Mouse (Mus musculus) liver, embryonic 11.5 days (tissue): ENCODE measurements around the gene Rasal2. TPM values are rescaled to one million over a fixed set of nuclear protein-coding genes. Genes with fewer than 3 reads are reported as not detected.

Source experiments
- ATAC-seq: fragments of 200-750 bp; cut with Nextera tagmentation; replicated peaks from 2 replicates; pipeline ENCODE4 v1.8.0; 2017; ENCODE audit warnings: moderate number of reproducible peaks, mild to moderate bottlenecking, moderate TSS enrichment, moderate library complexity; ENCODE audit not compliant: low FRiP score
- DNase-seq: peaks from one replicate; pipeline ENCODE4 v3.0.0-alpha.2; 2017; ENCODE audit warnings: low spot score
- H3K27ac ChIP-seq: fragments of 300-500 bp; sonication (generic); 2 replicates; pipeline ENCODE4 v1.5.1; 2014; ENCODE audit warnings: mild to moderate bottlenecking, low read depth, low read length, control low read depth
- H3K27me3 ChIP-seq: fragments of 300-500 bp; sonication (generic); replicated peaks from 2 replicates; pipeline ENCODE4 v1.6.1; 2014; ENCODE audit warnings: low read length, mixed read lengths; ENCODE audit not compliant: control insufficient read depth, insufficient read depth
- H3K36me3 ChIP-seq: fragments of 300-500 bp; sonication (generic); 2 replicates; pipeline ENCODE4 v1.6.1; 2014; ENCODE audit warnings: mild to moderate bottlenecking, low read length, moderate library complexity, mixed read lengths; ENCODE audit not compliant: control insufficient read depth, insufficient read depth
- H3K4me1 ChIP-seq: fragments of 300-500 bp; sonication (generic); replicated peaks from 2 replicates; pipeline ENCODE4 v1.6.1; 2014; ENCODE audit warnings: low read length, mixed read lengths; ENCODE audit not compliant: control insufficient read depth, insufficient read depth
- H3K4me2 ChIP-seq: fragments of 300-500 bp; sonication (generic); 2 replicates; pipeline ENCODE4 v1.6.1; 2014; ENCODE audit warnings: mild to moderate bottlenecking, control low read depth, moderate library complexity
- H3K4me3 ChIP-seq: fragments of 300-500 bp; sonication (generic); 2 replicates; pipeline ENCODE4 v1.5.1; 2014; ENCODE audit warnings: low read depth, low read length, control low read depth
- H3K9ac ChIP-seq: fragments of 300-500 bp; sonication (generic); 2 replicates; pipeline ENCODE4 v1.6.1; 2014; ENCODE audit warnings: low read depth, low read length, control low read depth
- H3K9me3 ChIP-seq: fragments of 300-500 bp; sonication (generic); 2 replicates; pipeline ENCODE4 v1.6.1; 2016; ENCODE audit warnings: low read length, inconsistent platforms, mixed read lengths; ENCODE audit not compliant: control insufficient read depth
- WGBS: fragments of 180-500 bp; shearing (Covaris S2); extraction: QIAGEN DNeasy Blood & Tissue Kit; methylation state at CpG from one replicate; pipeline ENCODE4 v1.1.7; 2014; 5-methylcytosine and 5-hydroxymethylcytosine counted together
- polyA plus RNA-seq: library from polyadenylated mRNA; unstranded; fragments of >200 nt; fragmentation: Nextera tagmentation; extraction: Ambion mirVana; gene quantifications from 2 replicates; pipeline ENCODE4 v1.2.1, GENCODE M21; 2014

The Rasal2 gene
- polyA plus RNA-seq, 1 experiment from 2014 or later: 3.9 TPM

DNA sequence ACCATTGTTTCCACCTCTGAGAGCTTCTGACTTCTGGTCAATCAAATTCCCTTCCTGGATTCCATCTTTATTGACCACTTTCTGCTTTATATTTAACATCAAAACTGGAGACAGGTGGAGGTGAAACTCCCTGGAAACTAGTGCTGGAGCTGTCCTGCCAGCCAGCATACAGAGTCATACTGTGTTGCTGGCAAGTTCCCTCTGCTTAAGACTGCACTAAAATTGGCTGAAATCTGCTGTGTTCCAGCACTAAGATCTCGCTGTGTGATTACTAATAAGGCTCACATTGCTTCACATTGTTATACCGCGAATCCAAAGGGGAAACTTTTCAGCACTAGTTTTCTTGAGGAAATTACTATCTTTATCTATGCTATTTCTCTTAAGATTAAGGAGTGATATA is 267.8 kb downstream of the Rasal2 start:
- H3K4me1 ChIP-seq: no peaks in the 10 kb centered on the region
- no peaks in the 10 kb centered on the region for H3K9me3 ChIP-seq
- H3K27ac ChIP-seq: no peak overlapping the region
- DNase-seq (no peak), ATAC-seq (no peak)
- no peak overlapping the region for H3K4me2 ChIP-seq
- H3K36me3 ChIP-seq: no peaks in the 10 kb centered on the region
- H3K9ac ChIP-seq: no peak overlapping the region
- H3K27me3 ChIP-seq: no peaks in the 10 kb centered on the region
- WGBS: 90% methylated on average over 3 of the region's 3 CpGs
- H3K4me3 ChIP-seq: no peak overlapping the region

DNA sequence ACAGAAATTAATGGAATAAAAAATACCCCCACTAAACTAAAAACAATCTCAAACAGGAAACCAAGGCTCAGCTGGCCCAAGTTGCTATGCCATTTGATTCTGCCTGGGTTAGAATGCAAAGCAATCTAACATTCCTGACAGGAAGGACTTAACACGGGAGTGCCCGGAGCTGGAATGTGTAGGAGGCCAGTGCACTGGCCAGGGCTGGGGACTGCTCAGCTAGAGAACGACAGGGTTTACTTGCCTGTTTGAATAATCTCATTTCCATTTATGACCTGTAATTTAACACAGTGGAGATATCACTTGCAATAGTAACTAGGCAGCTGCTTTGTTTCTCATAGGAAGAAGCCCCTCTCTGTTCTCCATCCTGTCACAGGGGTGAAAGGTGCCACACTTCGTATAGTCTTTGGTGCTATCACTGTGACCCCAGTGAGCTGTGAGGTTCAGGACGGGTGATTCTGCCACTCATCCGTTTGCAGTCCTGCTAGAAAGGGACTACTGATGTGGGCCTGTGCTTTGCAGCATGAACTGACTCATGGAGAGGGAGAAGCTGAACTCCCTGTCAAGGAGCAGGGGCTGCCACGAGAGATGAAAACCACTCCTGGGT is 269.0 kb downstream of the Rasal2 start:
- H3K4me3 ChIP-seq: no peak overlapping the region
- ATAC-seq (no peak), DNase-seq (no peak)
- no peak overlapping the region for H3K27ac ChIP-seq
- 53% methylated on average over 7 of the region's 7 CpGs for WGBS
- no peaks in the 10 kb centered on the region for H3K27me3 ChIP-seq
- no peak overlapping the region for H3K9ac ChIP-seq
- no peaks in the 10 kb centered on the region for H3K4me1 ChIP-seq
- no peaks in the 10 kb centered on the region for H3K9me3 ChIP-seq
- H3K36me3 ChIP-seq: no peaks in the 10 kb centered on the region
- H3K4me2 ChIP-seq: no peak overlapping the region

DNA sequence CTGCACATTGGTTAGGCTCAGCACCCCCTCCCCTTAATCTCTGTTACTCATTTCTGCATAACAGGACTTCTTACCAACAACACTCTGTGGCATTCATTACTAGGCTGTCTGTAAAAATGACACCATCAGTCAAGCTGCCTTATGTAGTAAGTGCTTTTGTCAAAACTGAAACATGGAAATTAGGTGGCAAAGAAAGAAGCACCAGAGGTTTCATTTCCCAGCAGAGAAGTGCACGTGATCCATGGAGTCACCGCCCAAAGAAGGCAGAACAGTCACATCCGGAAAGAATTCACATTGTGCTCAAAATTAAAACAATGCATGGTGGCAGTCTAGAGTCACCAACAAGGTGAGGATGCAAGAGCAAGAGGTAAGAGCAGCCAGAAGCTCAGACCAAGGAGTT is 271.4 kb downstream of the Rasal2 start:
- DNase-seq: no peak
- no peak overlapping the region for H3K27ac ChIP-seq
- ATAC-seq: no peak
- WGBS: 87% methylated on average over 3 of the region's 3 CpGs
- H3K9ac ChIP-seq: no peak overlapping the region
- no peaks in the 10 kb centered on the region for H3K27me3 ChIP-seq
- H3K9me3 ChIP-seq: no peaks in the 10 kb centered on the region
- no peak overlapping the region for H3K4me3 ChIP-seq
- no peaks in the 10 kb centered on the region for H3K4me1 ChIP-seq
- H3K4me2 ChIP-seq: no peak overlapping the region
- no peaks in the 10 kb centered on the region for H3K36me3 ChIP-seq

DNA sequence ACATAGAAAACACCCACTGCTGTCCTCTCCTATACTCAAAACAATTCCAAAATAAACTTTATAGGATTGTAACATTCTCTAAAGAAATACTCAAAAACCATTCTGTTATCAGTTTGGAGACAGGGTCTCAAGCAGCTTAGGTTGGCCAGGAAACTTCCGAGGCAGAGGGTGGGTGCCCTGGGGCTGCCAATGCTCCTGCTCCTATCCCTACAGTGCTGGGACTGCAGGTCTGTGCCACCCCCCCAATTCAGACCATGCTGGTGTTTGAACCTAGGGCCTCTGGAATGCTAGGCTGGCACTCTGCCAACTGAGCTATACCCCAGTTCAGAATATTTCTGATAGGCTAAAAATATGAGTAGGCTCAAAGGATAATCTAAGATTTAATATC is 274.5 kb downstream of the Rasal2 start:
- ATAC-seq (no peak), DNase-seq (no peak)
- Histone ChIP-seq H3K36me3 (no peaks in the 10 kb centered on the region), H3K9ac (no peak overlapping the region), H3K4me2 (no peak overlapping the region), H3K27me3 (no peaks in the 10 kb centered on the region), H3K27ac (no peak overlapping the region), H3K4me1 (no peaks in the 10 kb centered on the region), H3K9me3 (no peaks in the 10 kb centered on the region), H3K4me3 (no peak overlapping the region)
- 70% methylated on average over 1 of the region's 1 CpGs for WGBS

DNA sequence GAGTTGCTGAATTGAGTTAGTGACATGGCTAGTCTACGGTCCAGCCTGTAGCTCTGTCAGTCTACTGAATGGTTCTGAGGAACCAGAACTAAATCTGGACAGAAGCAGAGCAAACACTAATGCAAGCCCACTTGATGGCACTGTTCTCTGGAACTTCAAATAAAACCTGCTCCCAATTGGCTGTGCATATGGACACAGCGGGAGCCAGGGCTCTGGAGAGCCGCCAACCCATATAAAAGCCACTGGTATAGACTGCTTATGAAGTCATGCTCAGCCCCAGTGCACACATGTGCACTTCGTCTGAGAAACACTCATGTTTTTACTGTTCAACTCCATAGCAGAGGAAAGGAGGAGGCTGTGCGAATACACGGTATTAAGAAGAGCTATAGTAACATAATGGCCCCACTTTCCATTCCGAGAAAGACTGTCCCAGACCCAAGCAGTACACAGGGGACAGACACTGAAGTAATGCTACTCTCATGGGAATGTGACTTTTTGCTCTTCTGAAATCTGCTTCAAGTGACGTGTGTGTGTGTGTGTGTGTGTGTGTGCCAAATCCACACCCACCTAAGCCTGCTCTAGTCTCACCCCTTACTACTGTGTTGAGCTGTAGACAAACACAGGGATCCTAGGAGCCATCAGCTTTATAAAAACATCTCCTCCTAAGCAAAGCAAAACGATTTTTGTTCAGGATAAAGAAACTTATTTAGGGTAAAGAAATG is 275.1 kb downstream of the Rasal2 start:
- H3K36me3 ChIP-seq: no peaks in the 10 kb centered on the region
- no peaks in the 10 kb centered on the region for H3K9me3 ChIP-seq
- no peak for ATAC-seq
- H3K27ac ChIP-seq: no peak overlapping the region
- H3K4me2 ChIP-seq: no peak overlapping the region
- WGBS: 88% methylated on average over 9 of the region's 9 CpGs
- DNase-seq: no peak
- no peaks in the 10 kb centered on the region for H3K4me1 ChIP-seq
- no peak overlapping the region for H3K4me3 ChIP-seq
- H3K27me3 ChIP-seq: no peaks in the 10 kb centered on the region
- H3K9ac ChIP-seq: no peak overlapping the region

DNA sequence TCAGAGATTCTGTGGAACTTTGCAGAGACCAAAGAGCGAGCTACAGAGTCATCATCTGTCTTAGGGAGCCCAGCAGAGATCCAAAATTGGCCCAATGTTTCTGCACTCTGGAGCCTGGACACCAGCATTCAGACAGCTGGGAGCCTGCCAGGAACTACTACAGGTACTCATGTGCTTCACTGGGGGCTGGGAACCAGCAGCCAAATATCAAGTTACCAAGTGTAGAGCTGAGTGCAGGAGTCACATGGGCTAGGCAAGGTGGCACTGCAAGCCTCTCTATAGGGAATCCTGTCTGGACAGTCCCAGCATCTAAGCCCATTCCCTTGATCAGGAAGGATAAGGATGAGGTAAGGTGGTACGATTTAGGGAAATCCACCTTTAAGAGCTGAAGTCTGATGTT is 284.2 kb downstream of the Rasal2 start:
- DNase-seq (no peak), ATAC-seq (no peak)
- Histone ChIP-seq H3K27ac (no peak overlapping the region), H3K9ac (no peak overlapping the region), H3K4me2 (no peak overlapping the region), H3K36me3 (no peaks in the 10 kb centered on the region), H3K4me1 (no peaks in the 10 kb centered on the region), H3K4me3 (no peak overlapping the region), H3K27me3 (no peaks in the 10 kb centered on the region), H3K9me3 (no peaks in the 10 kb centered on the region)
- WGBS: 80% methylated on average over 2 of the region's 2 CpGs

DNA sequence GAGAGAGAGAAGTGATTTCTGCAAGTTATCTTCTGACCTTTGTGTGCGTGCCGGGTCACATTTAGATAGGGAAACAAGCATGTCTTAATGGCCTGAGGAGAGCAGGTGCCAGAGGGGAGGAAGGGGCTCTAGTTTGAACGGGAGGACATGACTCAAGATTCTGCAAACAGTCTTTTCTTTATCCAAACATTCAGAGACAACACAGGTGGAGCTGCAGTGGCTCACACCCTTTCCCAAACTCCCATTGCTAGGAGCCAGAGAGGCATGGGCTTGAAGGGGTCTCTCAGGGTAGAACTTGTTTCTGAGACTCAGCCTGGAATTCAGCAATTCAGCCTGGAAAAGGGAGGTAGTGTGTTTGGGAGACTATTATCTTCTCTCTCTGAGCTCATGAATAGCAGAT is 288.6 kb downstream of the Rasal2 start:
- H3K4me1 ChIP-seq: no peaks in the 10 kb centered on the region
- no peaks in the 10 kb centered on the region for H3K27me3 ChIP-seq
- no peak overlapping the region for H3K4me2 ChIP-seq
- DNase-seq (no peak), ATAC-seq (no peak)
- H3K27ac ChIP-seq: no peak overlapping the region
- no peak overlapping the region for H3K9ac ChIP-seq
- H3K9me3 ChIP-seq: no peaks in the 10 kb centered on the region
- H3K4me3 ChIP-seq: no peak overlapping the region
- H3K36me3 ChIP-seq: no peaks in the 10 kb centered on the region
- WGBS: 75% methylated on average over 3 of the region's 3 CpGs

DNA sequence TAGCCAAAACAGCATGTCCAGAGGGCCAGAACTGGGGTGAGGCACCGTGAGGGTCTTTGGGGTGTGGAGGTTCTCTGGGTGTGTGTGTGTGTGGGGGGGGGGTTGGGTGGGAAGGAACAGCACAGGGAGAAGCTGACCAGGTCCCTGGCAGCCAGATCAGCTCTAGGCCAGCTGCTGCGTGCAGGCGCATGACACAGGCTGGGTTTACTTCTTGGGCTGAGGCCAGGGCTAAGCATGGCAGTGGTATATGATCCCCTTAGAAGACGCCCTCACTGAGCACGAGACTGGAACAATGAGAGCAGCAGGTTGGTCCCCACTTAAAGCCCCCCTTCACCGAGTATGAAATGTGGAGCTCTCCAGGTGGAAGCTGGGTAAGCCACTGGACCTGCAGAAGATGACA is 293.2 kb downstream of the Rasal2 start:
- Histone ChIP-seq H3K4me3 (no peak overlapping the region), H3K36me3 (no peaks in the 10 kb centered on the region), H3K27me3 (no peaks in the 10 kb centered on the region), H3K9me3 (no peaks in the 10 kb centered on the region), H3K27ac (no peak overlapping the region), H3K4me2 (no peak overlapping the region), H3K4me1 (no peaks in the 10 kb centered on the region), H3K9ac (no peak overlapping the region)
- no peak for ATAC-seq
- no peak for DNase-seq
- 81% methylated on average over 6 of the region's 6 CpGs for WGBS

DNA sequence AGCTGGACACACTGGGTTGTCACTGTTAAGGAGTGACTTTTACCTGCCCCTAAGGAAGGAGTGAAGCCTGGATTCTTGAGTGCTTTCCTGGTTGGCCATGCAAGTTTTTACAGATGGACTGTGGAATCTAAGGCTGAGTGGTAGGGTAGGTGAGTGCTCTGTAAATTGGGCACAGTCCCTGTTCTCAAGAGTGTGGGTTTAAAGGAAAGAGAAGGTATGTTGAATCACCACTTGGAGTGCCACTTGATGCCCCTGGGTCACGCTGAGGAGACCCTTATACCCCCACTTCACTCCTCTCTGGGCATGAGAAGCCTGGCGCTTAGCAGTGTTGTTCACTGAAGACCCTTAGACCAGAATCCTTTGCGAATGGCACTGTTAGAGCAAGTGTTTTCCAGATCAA is 295.0 kb downstream of the Rasal2 start:
- Histone ChIP-seq H3K4me3 (no peak overlapping the region), H3K27ac (no peak overlapping the region), H3K9ac (no peak overlapping the region), H3K27me3 (no peaks in the 10 kb centered on the region), H3K4me2 (no peak overlapping the region), H3K9me3 (no peaks in the 10 kb centered on the region), H3K4me1 (no peaks in the 10 kb centered on the region), H3K36me3 (no peaks in the 10 kb centered on the region)
- no peak for ATAC-seq
- 76% methylated on average over 3 of the region's 3 CpGs for WGBS
- no peak for DNase-seq
